Mouse (Mus musculus) liver, embryonic 14.5 days (tissue): ENCODE data around the gene Gm21083. TPM values are rescaled to one million over a fixed set of nuclear protein-coding genes. Genes with fewer than 3 reads are reported as not detected.
"Not testable (repeated sequence)": the region's sequence is repeated elsewhere in the genome, so short reads cannot be mapped to it uniquely, and the experiment has no call there.

Experiments used
- ATAC-seq: fragments of 200-750 bp; cut with Nextera tagmentation; 2 replicates; pipeline ENCODE4 v1.8.0; 2017; ENCODE audit warnings: moderate number of reproducible peaks, mild to moderate bottlenecking, moderate library complexity; ENCODE audit not compliant: insufficient read depth
- DNase-seq, 3 experiments: peaks; one replicate each; pipeline ENCODE4 v3.0.0-alpha.2; 2012 to 2013; ENCODE audit warnings: low read depth in 3 of 3, low spot score in 3 of 3
- H3K27ac ChIP-seq: fragments of 300-500 bp; sonication (generic); 2 replicates; pipeline ENCODE4 v1.5.1; 2014; ENCODE audit warnings: moderate library complexity, mild to moderate bottlenecking, control low read depth, inconsistent platforms
- H3K27me3 ChIP-seq: fragments of 300-500 bp; sonication (generic); 2 replicates; pipeline ENCODE4 v1.6.1; 2014; ENCODE audit warnings: mild to moderate bottlenecking, low read length, moderate library complexity; ENCODE audit not compliant: control insufficient read depth, insufficient read depth
- H3K36me3 ChIP-seq: fragments of 300-500 bp; sonication (generic); replicated peaks from 2 replicates; pipeline ENCODE4 v1.6.1; 2014; ENCODE audit warnings: low read depth; ENCODE audit not compliant: control insufficient read depth, insufficient read depth
- H3K4me1 ChIP-seq, 2 experiments: fragments of 200-500 bp in 1 of 2; fragments of 300-500 bp in 1 of 2; sonication (generic) in 1 of 2; replicated peaks; 2 replicates each; pipeline ENCODE4 v1.6.1; 2012 to 2014; ENCODE audit warnings: antibody characterized with exemption in 1 of 2, inconsistent platforms in 1 of 2, low read length in 1 of 2; ENCODE audit not compliant: control insufficient read depth in 2 of 2, insufficient read depth in 2 of 2
- H3K4me2 ChIP-seq: fragments of 300-500 bp; sonication (generic); 2 replicates; pipeline ENCODE4 v1.6.1; 2014; ENCODE audit warnings: low read depth, mild to moderate bottlenecking, control low read depth, moderate library complexity
- H3K4me3 ChIP-seq, 2 experiments: fragments of 200-500 bp in 1 of 2; fragments of 300-500 bp in 1 of 2; sonication (generic) in 1 of 2; 2 replicates each; pipeline ENCODE4 v1.5.1; 2012 to 2014; ENCODE audit warnings: low read depth in 2 of 2, low read length in 2 of 2, mild to moderate bottlenecking in 2 of 2, control low read depth in 1 of 2, inconsistent platforms in 1 of 2, moderate library complexity in 1 of 2; ENCODE audit not compliant: insufficient read depth in 1 of 2
- H3K9ac ChIP-seq: fragments of 300-500 bp; sonication (generic); replicated peaks from 2 replicates; pipeline ENCODE4 v1.6.1; 2014; ENCODE audit warnings: mild to moderate bottlenecking, control low read depth, moderate library complexity
- H3K9me3 ChIP-seq: fragments of 300-500 bp; sonication (generic); 2 replicates; pipeline ENCODE4 v1.6.1; 2016; ENCODE audit warnings: low read length, mixed read lengths; ENCODE audit not compliant: control insufficient read depth
- WGBS: fragments of 180-500 bp; shearing (Covaris S2); extraction: QIAGEN DNeasy Blood & Tissue Kit; methylation state at CpG from one replicate; pipeline ENCODE4 v1.1.7; 2014; ENCODE audit not compliant: insufficient replicate concordance; 5-methylcytosine and 5-hydroxymethylcytosine counted together
- polyA plus RNA-seq, 2 experiments: library from polyadenylated mRNA; depleted of rRNA in 1 of 2; stranded (reverse) in 1 of 2; unstranded in 1 of 2; fragments of >200 nt; fragmentation: Nextera tagmentation in 1 of 2; extraction: Ambion mirVana in 1 of 2; gene quantifications; 2 replicates each; pipeline versions ENCODE4 v1.2.1 to v1.2.3; 2012 to 2014

The Gm21083 gene
- polyA plus RNA-seq, 2 experiments, result 0.03 TPM; not detected in 1

- H3K4me1 ChIP-seq, H3K36me3 ChIP-seq, H3K9me3 ChIP-seq, H3K4me3 ChIP-seq, H3K9ac ChIP-seq, H3K4me2 ChIP-seq, DNase-seq, H3K27me3 ChIP-seq, ATAC-seq, H3K27ac ChIP-seq: not testable (repeated sequence)
- 39% methylated on average over 3 of the region's 3 CpGs for WGBS
These were observed 25.4 kb downstream of the Gm21083 start for GRCm38 (mm10) chr5:15602424-15602947.

- not testable (repeated sequence) for H3K4me1 ChIP-seq, H3K4me2 ChIP-seq, H3K9me3 ChIP-seq, DNase-seq, H3K27ac ChIP-seq, ATAC-seq, H3K36me3 ChIP-seq, H3K27me3 ChIP-seq, H3K4me3 ChIP-seq, H3K9ac ChIP-seq
- 43% methylated on average over 2 of the region's 2 CpGs for WGBS
These were observed 25.9 kb downstream of the Gm21083 start for GRCm38 (mm10) chr5:15603008-15603407.

DNA sequence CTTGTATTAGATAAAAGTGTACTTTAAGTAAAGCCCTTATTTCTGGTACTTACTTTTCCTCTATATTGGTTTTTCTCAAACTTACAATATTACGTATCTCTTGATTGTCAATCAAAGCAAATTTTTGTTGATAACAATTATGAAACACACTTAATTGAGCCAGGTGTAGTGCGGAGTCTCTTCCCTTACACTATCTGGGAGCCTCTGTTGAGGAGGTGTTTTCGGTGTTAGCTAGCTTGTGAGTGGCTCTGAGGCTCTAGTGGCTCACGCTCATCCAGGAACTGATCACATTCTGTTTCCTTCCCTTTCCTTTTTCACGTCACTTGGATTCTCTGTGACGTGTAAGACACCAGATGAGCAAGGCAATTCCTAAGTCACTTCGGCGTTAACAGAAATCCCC is 26.5 kb downstream of the Gm21083 start:
- H3K4me3 ChIP-seq, H3K27ac ChIP-seq, H3K4me1 ChIP-seq, ATAC-seq, H3K27me3 ChIP-seq, H3K9me3 ChIP-seq, H3K36me3 ChIP-seq, DNase-seq, H3K9ac ChIP-seq, H3K4me2 ChIP-seq: not testable (repeated sequence)
- WGBS, result 48% methylated on average over 8 of the region's 8 CpGs

DNA sequence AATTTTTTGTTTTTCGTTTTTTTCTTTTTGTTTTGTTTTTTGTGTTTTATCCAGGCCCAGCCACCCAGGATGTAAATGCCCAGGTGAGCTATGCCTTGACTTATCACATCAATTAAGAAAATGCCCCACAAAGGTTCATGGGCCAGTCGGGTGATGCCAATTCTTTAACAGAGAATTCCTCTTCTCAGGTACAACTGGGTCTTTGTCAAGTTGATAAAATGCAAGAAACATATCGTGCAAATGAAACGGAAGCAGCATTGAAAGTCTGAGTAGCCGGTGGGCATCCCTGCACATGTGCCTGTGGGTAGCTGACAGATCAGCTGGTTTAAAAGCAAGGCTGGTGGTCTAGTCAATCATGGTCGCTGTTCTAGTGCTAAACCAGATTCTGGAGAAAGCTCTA is 29.5 kb downstream of the Gm21083 start:
- not testable (repeated sequence) for H3K27me3 ChIP-seq, H3K9ac ChIP-seq, ATAC-seq, H3K27ac ChIP-seq, H3K4me1 ChIP-seq, H3K4me3 ChIP-seq, H3K4me2 ChIP-seq, H3K36me3 ChIP-seq, DNase-seq, H3K9me3 ChIP-seq
- 43% methylated on average over 6 of the region's 6 CpGs for WGBS

DNA sequence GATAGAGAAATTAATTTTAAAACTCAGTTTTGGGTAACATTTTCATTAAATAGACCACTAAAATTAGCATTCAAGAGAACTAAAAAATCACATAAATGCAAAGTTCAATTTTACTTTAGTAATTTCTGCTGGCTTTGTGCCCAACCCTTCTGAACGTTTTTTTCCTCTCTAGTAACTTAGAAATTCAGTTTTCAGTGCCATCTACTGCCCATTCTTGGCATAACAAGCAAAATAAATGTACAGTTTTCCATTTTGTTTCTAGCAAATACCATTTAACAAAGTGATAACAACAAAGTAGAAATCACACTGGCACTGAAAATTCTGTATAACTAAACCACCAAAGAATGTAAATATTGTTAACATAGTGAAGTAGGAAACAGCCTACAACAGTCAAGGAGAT is 33.6 kb downstream of the Gm21083 start:
- ATAC-seq, H3K4me3 ChIP-seq: not testable (repeated sequence)
- WGBS, result 3% methylated on average over 1 of the region's 1 CpGs

GRCm38 (mm10) chr5:15616195-15616594 is 39.1 kb downstream of the Gm21083 start:
- H3K4me2 ChIP-seq, ATAC-seq, H3K4me3 ChIP-seq, H3K4me1 ChIP-seq, H3K9me3 ChIP-seq, H3K9ac ChIP-seq, H3K27ac ChIP-seq, H3K27me3 ChIP-seq, DNase-seq, H3K36me3 ChIP-seq: not testable (repeated sequence)
- WGBS, result 49% methylated on average over 3 of the region's 3 CpGs

More for the DNA sequence above, 33.6 kb downstream of the Gm21083 start:
- DNase-seq, H3K27me3 ChIP-seq, H3K4me2 ChIP-seq, H3K4me1 ChIP-seq, H3K9ac ChIP-seq, H3K27ac ChIP-seq, H3K9me3 ChIP-seq, H3K36me3 ChIP-seq: not testable (repeated sequence)

DNA sequence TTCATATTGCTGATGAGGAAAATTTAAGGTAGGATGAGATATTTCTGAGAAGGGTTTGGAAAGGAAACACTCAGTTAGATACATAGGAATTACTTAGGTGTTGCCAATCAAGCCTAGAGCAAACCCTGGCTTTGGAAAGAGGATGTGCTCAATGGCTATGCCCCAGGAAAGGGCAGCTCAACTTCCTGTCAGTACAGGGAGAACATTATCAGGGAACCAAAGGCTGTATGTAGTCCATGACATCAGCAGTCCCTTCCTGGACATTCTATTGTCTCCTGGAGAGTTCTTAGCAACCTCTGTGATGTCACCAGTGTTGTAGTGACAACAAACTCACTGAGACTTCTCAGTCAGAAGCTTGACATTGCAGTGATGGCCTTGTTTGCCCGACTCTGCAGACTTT is 41.6 kb downstream of the Gm21083 start, which contains the start of gene Speer4d:
Gene Speer4d, plus strand, starts transcription at position 301 of the 400 bp plus-strand sequence.
- 23% methylated on average over 1 of the region's 1 CpGs for WGBS
- not testable (repeated sequence) for H3K9ac ChIP-seq, H3K9me3 ChIP-seq, H3K4me1 ChIP-seq, H3K27me3 ChIP-seq, H3K4me3 ChIP-seq, H3K36me3 ChIP-seq, H3K27ac ChIP-seq, ATAC-seq, H3K4me2 ChIP-seq, DNase-seq

DNA sequence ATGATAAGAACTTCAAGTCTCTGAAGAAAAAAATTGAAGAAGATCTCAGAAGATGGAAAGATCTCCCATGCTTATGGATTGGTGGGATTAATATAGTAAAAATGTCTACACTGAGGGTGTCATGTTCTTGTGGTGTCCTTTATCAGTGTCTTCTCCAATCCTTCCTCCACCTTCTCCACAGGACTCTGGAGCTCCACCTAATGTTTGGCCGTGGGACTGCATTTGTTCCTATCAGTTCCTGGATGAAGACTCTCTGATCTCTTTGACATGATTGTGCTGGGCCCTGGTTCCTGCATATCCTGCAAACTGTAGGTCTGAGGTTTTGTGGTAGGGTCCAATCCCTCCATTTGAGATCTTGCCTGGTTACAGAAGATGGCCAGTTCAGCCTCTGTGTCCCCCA is 51.0 kb downstream of the Gm21083 start:
- not testable (repeated sequence) for H3K4me1 ChIP-seq, H3K27ac ChIP-seq, H3K36me3 ChIP-seq, DNase-seq, H3K27me3 ChIP-seq, ATAC-seq, H3K4me2 ChIP-seq, H3K4me3 ChIP-seq, H3K9me3 ChIP-seq, H3K9ac ChIP-seq
- 21% methylated on average over 1 of the region's 1 CpGs for WGBS
